Mouse (Mus musculus) embryonic facial prominence, embryonic 10.5 days (tissue): ENCODE data around the gene Aloxe3. TPM values are rescaled to one million over a fixed set of nuclear protein-coding genes. Genes with fewer than 3 reads are reported as not detected.
A peak's percentile ranks its signal among the peaks of the same experiment; 100 is the strongest.

Source experiments
- DNase-seq: peaks from one replicate; pipeline ENCODE4 v3.0.0-alpha.2; 2017; ENCODE audit warnings: low spot score
- H3K27ac ChIP-seq: fragments of 300-500 bp; sonication (generic); replicated peaks from 2 replicates; pipeline ENCODE4 v1.5.1; 2016; ENCODE audit warnings: mild to moderate bottlenecking
- H3K27me3 ChIP-seq: fragments of 300-500 bp; sonication (generic); replicated peaks from 2 replicates; pipeline ENCODE4 v1.6.1; 2016; ENCODE audit warnings: low read depth, mild to moderate bottlenecking; ENCODE audit not compliant: poor library complexity, severe bottlenecking
- H3K36me3 ChIP-seq: fragments of 300-500 bp; sonication (generic); replicated peaks from 2 replicates; pipeline ENCODE4 v1.6.1; 2016; ENCODE audit warnings: mild to moderate bottlenecking, moderate library complexity
- H3K4me1 ChIP-seq: fragments of 300-500 bp; sonication (generic); 2 replicates; pipeline ENCODE4 v1.6.1; 2016
- H3K4me3 ChIP-seq: fragments of 300-500 bp; sonication (generic); 2 replicates; pipeline ENCODE4 v1.5.1; 2016; ENCODE audit warnings: mild to moderate bottlenecking, moderate library complexity
- H3K9me3 ChIP-seq: fragments of 300-500 bp; sonication (generic); 2 replicates; pipeline ENCODE4 v1.6.1; 2016; ENCODE audit warnings: mild to moderate bottlenecking
- WGBS: fragments of 180-500 bp; shearing (Covaris S2); methylation state at CpG from one replicate; pipeline ENCODE4 v1.1.7; 2016; 5-methylcytosine and 5-hydroxymethylcytosine counted together
- polyA plus RNA-seq: library from polyadenylated mRNA; unstranded; fragments of >200 nt; fragmentation: Nextera tagmentation; extraction: Ambion mirVana; gene quantifications from 2 replicates; pipeline ENCODE4 v1.2.1, GENCODE M21; 2016

Gene Aloxe3
- polyA plus RNA-seq, 1 experiment from 2014 or later, result 0.19 TPM

DNA sequence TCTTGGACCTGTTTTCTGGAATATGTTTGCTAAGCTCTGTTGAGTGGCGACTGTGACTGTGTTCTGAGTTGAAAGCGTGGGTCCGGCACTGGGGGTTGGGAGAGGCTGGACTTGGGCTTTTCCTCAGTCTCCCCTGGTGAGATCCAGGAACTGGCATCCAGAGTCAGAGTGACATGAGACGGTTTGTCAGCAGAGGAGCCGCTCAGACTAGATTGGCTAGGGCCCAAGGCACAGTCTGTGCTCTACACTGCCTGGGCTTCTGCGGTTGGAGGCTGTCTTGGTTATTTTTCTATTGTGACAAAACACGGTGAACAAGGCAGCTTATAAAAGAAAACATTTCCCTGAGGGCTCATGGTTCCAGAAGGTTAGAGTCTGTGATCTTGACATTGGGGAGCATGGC, 21.9 kb downstream of the Aloxe3 start:
- no peak overlapping the region for H3K27ac ChIP-seq
- no peaks in the 10 kb centered on the region for H3K9me3 ChIP-seq
- WGBS, result 76% methylated on average over 7 of the region's 7 CpGs
- H3K4me1 ChIP-seq, result peaks cover 11% of the 10 kb centered on the region
- H3K4me3 ChIP-seq, result no peak overlapping the region
- no peaks in the 10 kb centered on the region for H3K36me3 ChIP-seq
- DNase-seq, result no peak
- peaks cover 20% of the 10 kb centered on the region for H3K27me3 ChIP-seq

DNA sequence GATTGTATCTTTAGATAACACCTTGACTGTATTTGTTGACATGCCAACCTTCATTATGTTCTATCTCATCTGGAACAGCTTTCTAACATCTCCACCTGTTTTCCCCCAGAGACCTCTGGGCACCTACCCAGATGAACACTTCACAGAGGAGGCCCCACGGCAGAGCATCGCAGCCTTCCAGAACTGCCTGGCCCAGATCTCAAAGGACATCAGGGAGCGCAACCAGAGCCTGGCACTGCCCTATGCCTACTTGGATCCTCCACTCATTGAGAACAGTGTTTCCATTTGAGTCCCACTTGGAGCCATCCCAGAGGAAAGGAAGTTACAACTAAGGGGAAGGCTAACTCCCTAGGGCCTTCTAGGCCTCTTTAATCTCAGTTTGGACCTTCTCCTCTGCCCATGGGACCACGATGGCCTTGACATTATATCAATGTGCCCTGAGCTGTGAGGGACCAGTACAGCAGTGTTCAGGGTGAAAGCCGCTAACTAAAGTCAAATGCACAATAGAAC, 22.8 kb downstream of the Aloxe3 start:
- Histone ChIP-seq H3K36me3 (no peaks in the 10 kb centered on the region), H3K4me3 (no peak overlapping the region), H3K27me3 (peaks cover 25% of the 10 kb centered on the region), H3K4me1 (peaks cover 12% of the 10 kb centered on the region), H3K27ac (no peak overlapping the region), H3K9me3 (no peaks in the 10 kb centered on the region)
- WGBS, result 87% methylated on average over 5 of the region's 5 CpGs
- DNase-seq, result no peak

GRCm38 (mm10) chr11:69149728-69150127, 24.0 kb downstream of the Aloxe3 start:
- Histone ChIP-seq H3K4me3 (no peak overlapping the region), H3K27me3 (peaks cover 35% of the 10 kb centered on the region), H3K27ac (no peak overlapping the region), H3K36me3 (no peaks in the 10 kb centered on the region), H3K9me3 (no peaks in the 10 kb centered on the region), H3K4me1 (peaks cover 12% of the 10 kb centered on the region)
- DNase-seq, result no peak
- 85% methylated on average over 6 of the region's 6 CpGs for WGBS

DNA sequence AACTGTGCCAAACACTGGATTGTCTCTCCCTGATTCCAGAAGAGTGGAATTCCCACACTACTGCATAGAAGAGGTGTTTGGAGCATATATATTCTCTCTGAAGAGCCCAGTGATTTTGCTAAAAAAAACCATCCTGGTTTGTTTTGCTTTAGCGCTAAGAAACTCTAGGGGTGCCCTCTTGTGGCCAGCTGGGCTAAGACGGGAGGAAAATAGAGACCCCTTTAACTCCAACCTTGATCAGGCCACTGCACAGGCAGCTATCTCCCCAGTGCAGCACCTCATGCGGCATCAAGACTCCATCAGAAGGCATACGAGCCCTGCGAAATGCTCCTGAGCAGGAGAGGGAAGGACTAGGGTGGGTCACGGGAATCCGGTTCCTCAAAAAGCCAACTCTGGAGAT, 24.7 kb downstream of the Aloxe3 start:
- H3K4me3 ChIP-seq, result peak overlapping the region; percentile 47

DNA sequence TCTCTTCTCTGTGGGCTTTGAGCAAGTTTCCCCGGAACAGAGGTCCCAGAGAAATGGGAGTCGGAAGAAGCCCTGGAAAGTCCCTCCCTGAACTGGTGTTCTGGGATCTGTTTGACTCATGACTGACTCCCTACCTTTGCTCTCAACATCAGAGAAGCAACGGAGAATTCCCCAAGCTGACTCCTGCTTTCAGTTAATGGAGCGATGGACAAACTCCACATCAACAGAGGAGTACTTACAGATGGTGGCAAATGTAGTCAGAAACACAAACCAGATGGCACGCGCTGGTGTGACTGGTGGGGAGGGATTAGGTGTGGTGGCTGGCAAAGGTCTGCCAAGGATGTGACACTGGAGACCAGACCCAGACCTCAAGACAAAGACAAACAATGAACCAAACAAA, 25.3 kb downstream of the Aloxe3 start:
- peak overlapping the region; percentile 47 for H3K4me3 ChIP-seq
- WGBS, result 62% methylated on average over 6 of the region's 6 CpGs
- DNase-seq, result peak; percentile 40
- H3K9me3 ChIP-seq, result no peaks in the 10 kb centered on the region
- peaks cover 48% of the 10 kb centered on the region for H3K27me3 ChIP-seq
- H3K36me3 ChIP-seq, result no peaks in the 10 kb centered on the region
- peaks cover 12% of the 10 kb centered on the region for H3K4me1 ChIP-seq
- H3K27ac ChIP-seq, result no peak overlapping the region

More for the DNA sequence above, 24.7 kb downstream of the Aloxe3 start:
- Histone ChIP-seq H3K4me1 (peaks cover 12% of the 10 kb centered on the region), H3K9me3 (no peaks in the 10 kb centered on the region), H3K36me3 (no peaks in the 10 kb centered on the region), H3K27me3 (peaks cover 42% of the 10 kb centered on the region), H3K27ac (no peak overlapping the region)
- 9% methylated on average over 7 of the region's 7 CpGs for WGBS
- peak; percentile 74 for DNase-seq

- H3K27me3 ChIP-seq, result peaks cover 76% of the 10 kb centered on the region
- H3K4me1 ChIP-seq, result peaks cover 20% of the 10 kb centered on the region
- H3K4me3 ChIP-seq, result no peak overlapping the region
- H3K27ac ChIP-seq, result no peak overlapping the region
- WGBS, result 85% methylated on average over 8 of the region's 8 CpGs
- no peaks in the 10 kb centered on the region for H3K9me3 ChIP-seq
- DNase-seq, result no peak
- H3K36me3 ChIP-seq, result no peaks in the 10 kb centered on the region
Observed at GRCm38 (mm10) chr11:69153831-69154230, 28.1 kb downstream of the Aloxe3 start.

- 50% methylated on average over 1 of the region's 1 CpGs for WGBS
- Histone ChIP-seq H3K36me3 (no peaks in the 10 kb centered on the region), H3K27me3 (peaks cover 85% of the 10 kb centered on the region), H3K27ac (no peak overlapping the region), H3K4me1 (peaks cover 20% of the 10 kb centered on the region), H3K4me3 (no peak overlapping the region), H3K9me3 (no peaks in the 10 kb centered on the region)
- DNase-seq, result no peak
Observed at GRCm38 (mm10) chr11:69155351-69155750, 29.7 kb downstream of the Aloxe3 start.

DNA sequence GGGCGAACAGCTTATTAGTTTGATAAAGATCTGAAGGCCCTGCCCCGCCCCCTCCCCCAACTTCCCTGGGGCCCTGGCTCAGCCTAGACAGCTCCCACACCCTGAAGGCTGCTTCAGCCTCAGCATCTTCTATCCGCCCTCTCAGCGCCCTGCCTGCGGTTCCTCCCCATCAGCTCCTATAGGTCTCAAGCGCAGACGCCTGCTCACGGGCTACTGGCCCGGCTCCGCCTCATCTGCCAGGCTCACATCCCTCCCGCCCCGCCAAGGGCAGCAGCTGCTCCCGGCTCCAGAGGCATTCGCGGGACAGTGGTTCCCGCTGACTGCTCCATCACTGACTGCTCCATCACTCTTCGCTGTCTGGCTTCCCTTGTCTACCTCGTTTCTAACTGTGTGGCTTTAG, 31.1 kb downstream of the Aloxe3 start, which contains the start of gene Alox12b:
TSS of gene Alox12b (plus strand) at position 190 of the 400 bp plus-strand sequence.
- WGBS, result 3% methylated on average over 18 of the region's 18 CpGs
- DNase-seq, result peak; percentile 60
- H3K4me1 ChIP-seq, result peaks cover 11% of the 10 kb centered on the region

DNA sequence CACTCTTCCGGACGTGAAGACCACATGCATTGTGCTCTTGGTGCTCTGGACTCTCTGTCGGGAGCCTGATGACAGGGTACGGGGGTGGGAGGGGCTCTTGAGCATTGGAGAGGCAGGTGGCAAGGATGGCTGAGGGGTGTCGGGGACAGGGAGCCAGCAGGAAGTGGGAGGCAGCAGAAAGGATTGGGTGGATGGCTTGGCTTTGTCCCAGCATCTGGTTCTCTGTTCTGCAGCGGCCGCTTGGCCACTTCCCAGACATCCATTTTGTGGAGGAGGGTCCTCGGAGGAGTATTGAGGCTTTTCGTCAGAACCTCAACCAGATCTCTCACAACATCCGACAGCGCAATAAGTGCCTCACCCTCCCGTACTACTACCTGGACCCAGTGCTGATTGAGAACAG, 43.6 kb downstream of the Aloxe3 start:
- Histone ChIP-seq H3K4me3 (no peak overlapping the region), H3K27ac (no peak overlapping the region), H3K9me3 (no peaks in the 10 kb centered on the region), H3K4me1 (no peaks in the 10 kb centered on the region; the same call in 1 of the 2 replicates), H3K36me3 (no peaks in the 10 kb centered on the region), H3K27me3 (peaks cover 24% of the 10 kb centered on the region)
- DNase-seq, result no peak
- whole genome bisulfite sequencing, result 92% methylated on average over 12 of the region's 12 CpGs

More for the DNA sequence above, 31.1 kb downstream of the Aloxe3 start, which contains the start of gene Alox12b:
- Histone ChIP-seq H3K36me3 (no peaks in the 10 kb centered on the region), H3K27ac (no peak within 1 kb of the TSS), H3K9me3 (no peaks in the 10 kb centered on the region), H3K27me3 (peaks cover 76% of the 10 kb centered on the region), H3K4me3 (peak within 1 kb of the TSS; percentile 42)

DNA sequence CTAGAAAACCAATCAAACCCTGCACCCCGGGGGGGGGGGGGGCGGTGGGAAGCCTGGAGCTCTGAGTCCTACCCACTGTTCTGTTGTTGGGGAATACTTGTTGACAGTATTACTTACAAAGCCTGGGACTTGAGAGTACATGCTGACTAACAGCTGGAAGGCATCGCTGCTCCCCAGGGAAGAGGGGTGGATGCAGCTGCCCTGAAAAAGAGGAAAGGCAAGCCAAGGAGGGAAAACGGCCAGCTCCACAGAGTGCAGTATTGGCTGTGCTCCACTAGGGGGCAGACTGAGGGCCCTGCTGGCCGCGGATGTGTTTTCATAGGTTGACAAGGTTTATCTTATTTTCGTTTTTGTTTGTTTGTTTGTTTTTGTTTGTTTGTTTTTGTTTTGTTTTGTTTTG, 45.9 kb downstream of the Aloxe3 start:
- Histone ChIP-seq H3K9me3 (no peaks in the 10 kb centered on the region), H3K4me3 (no peak overlapping the region), H3K36me3 (no peaks in the 10 kb centered on the region), H3K4me1 (no peaks in the 10 kb centered on the region; the same call in 1 of the 2 replicates), H3K27ac (no peak overlapping the region), H3K27me3 (peaks cover 9% of the 10 kb centered on the region; the same call in 1 of the 2 replicates)
- 27% methylated on average over 7 of the region's 7 CpGs for WGBS
- peak; percentile 65 for DNase-seq

DNA sequence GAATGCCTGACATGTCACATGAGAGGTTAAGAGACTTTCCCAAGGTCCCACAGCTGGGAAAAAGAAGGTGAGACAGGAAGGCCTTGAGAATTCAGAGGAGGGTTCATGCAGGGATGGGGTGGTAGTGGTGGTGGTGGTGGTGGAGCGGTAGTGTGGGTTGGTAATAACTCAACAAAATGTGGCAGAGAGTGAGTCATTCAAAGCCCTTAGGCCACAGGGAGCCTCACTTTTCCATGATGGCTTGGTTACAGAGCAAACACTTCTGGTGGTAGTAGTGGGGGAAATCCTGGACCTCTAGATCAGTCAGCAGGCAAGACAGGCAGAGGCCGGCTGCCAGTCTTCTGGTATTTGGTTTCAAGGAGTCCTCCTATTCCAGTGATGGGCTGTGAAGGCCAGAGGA, 46.9 kb downstream of the Aloxe3 start:
- 96% methylated on average over 2 of the region's 2 CpGs for WGBS
- Histone ChIP-seq H3K36me3 (no peaks in the 10 kb centered on the region), H3K27ac (no peak overlapping the region), H3K4me1 (no peaks in the 10 kb centered on the region; the same call in 1 of the 2 replicates), H3K9me3 (no peaks in the 10 kb centered on the region), H3K4me3 (no peak overlapping the region), H3K27me3 (peaks cover 5% of the 10 kb centered on the region; the same call in 1 of the 2 replicates)
- DNase-seq, result no peak

GRCm38 (mm10) chr11:69174722-69175121, 49.0 kb downstream of the Aloxe3 start:
- Histone ChIP-seq H3K4me3 (no peak overlapping the region), H3K27me3 (peaks cover 5% of the 10 kb centered on the region; the same call in 1 of the 2 replicates), H3K27ac (0 out of 2 replicates have a peak overlapping the region, but pooled peaks have one; percentile 16), H3K9me3 (no peaks in the 10 kb centered on the region), H3K36me3 (no peaks in the 10 kb centered on the region), H3K4me1 (no peaks in the 10 kb centered on the region)
- no peak for DNase-seq
- WGBS, result 86% methylated on average over 7 of the region's 7 CpGs

DNA sequence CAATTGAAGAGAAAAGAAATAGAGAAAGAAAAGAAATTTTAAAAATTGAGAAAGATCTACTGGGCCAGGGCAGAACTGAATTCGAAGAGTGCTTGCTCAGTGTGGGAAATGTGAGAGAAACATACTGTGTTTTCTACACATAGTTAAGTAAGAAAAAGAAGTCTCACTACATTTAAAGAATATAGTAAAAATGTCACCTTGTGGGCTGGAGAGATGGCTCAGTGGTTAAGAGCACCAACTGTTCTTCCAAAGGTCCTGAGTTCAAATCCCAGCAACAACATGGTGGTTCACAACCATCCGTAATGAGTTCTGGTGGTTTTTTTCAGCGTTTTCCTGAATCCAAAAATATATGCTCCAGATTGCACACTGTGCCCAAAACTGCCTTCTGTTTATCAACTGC, 52.8 kb downstream of the Aloxe3 start:
- WGBS, result 76% methylated on average over 3 of the region's 3 CpGs
- peaks cover 7% of the 10 kb centered on the region; the same call in 1 of the 2 replicates for H3K4me1 ChIP-seq
- H3K27ac ChIP-seq, result no peak overlapping the region
- no peak for DNase-seq
- H3K9me3 ChIP-seq, result no peaks in the 10 kb centered on the region
- no peaks in the 10 kb centered on the region for H3K27me3 ChIP-seq
- no peaks in the 10 kb centered on the region for H3K36me3 ChIP-seq
- no peak overlapping the region for H3K4me3 ChIP-seq
